ENCODE assay signal across 31 mouse cellular contexts in genomic region chr9:113763123-113763522, GRCm38 (mm10).
"Had no signal": no experiment of that assay in that cellular context is flagged by ENCODE, and none has a peak within 500 bp of the region (broad histone marks: within the 10 kb centered on the region; RNA-seq: fewer than 3 reads in every experiment).

No protein-coding gene starts in this region.

- H3K36me3 ChIP-seq: midbrain, embryonic 15.5 days had no signal

- H3K9ac ChIP-seq: limb, embryonic 12.5 days; limb, embryonic 13.5 days; limb, embryonic 15.5 days; liver, embryonic 12.5 days; liver, embryonic 13.5 days; liver, embryonic 14.5 days; liver, embryonic 15.5 days; liver, postnatal 0 days; lung, embryonic 14.5 days; lung, embryonic 15.5 days; midbrain, embryonic 12.5 days; midbrain, embryonic 13.5 days; midbrain, embryonic 15.5 days had no signal

- H3K4me1 ChIP-seq: limb, embryonic 10.5 days; limb, embryonic 12.5 days; limb, embryonic 13.5 days; limb, embryonic 15.5 days; lung, embryonic 15.5 days; midbrain, embryonic 10.5 days; midbrain, embryonic 12.5 days; midbrain, embryonic 13.5 days; midbrain, embryonic 15.5 days had no signal

- H3K4me2 ChIP-seq: limb, embryonic 12.5 days; limb, embryonic 13.5 days; limb, embryonic 15.5 days; liver, embryonic 11.5 days; liver, embryonic 12.5 days; liver, embryonic 13.5 days; liver, embryonic 15.5 days; lung, embryonic 14.5 days; lung, embryonic 15.5 days; midbrain, embryonic 11.5 days; midbrain, embryonic 12.5 days; midbrain, embryonic 13.5 days; midbrain, embryonic 15.5 days had no signal

- H3K4me3 ChIP-seq: left cerebral cortex, adult 2 months; limb, embryonic 10.5 days; limb, embryonic 12.5 days; limb, embryonic 13.5 days; limb, embryonic 15.5 days; liver, embryonic 12.5 days; liver, embryonic 13.5 days; liver, embryonic 15.5 days; lung, embryonic 15.5 days; midbrain, embryonic 10.5 days; midbrain, embryonic 12.5 days; midbrain, embryonic 13.5 days; midbrain, embryonic 15.5 days; myocyte had no signal

- DNase-seq: left cerebral cortex, postnatal 4 days; liver, embryonic 13.5 days; liver, postnatal 0 days; lung, adult 18-20 months; lung, adult 2 months; lung, embryonic 14.5 days; lung, postnatal 10 days; lung, postnatal 14 days; lung, postnatal 36 days; lung, postnatal 4 days; midbrain, embryonic 14.5 days had no signal

- H3K27ac ChIP-seq: left cerebral cortex, adult 2 months; limb, embryonic 10.5 days; limb, embryonic 12.5 days; limb, embryonic 13.5 days; limb, embryonic 15.5 days; liver, embryonic 12.5 days; liver, embryonic 13.5 days; liver, embryonic 14.5 days; liver, embryonic 15.5 days; lung, embryonic 15.5 days; macrophage; midbrain, embryonic 10.5 days; midbrain, embryonic 12.5 days; midbrain, embryonic 13.5 days; midbrain, embryonic 15.5 days had no signal

- H3K9me3 ChIP-seq: limb, embryonic 10.5 days; limb, embryonic 15.5 days; lung, embryonic 15.5 days; midbrain, embryonic 12.5 days; midbrain, embryonic 15.5 days had no signal

- ATAC-seq: liver, embryonic 12.5 days; liver, postnatal 0 days; lung, postnatal 0 days; midbrain, embryonic 13.5 days; midbrain, embryonic 15.5 days; midbrain, embryonic 16.5 days had no signal

- H3K27me3 ChIP-seq: limb, embryonic 12.5 days; limb, embryonic 13.5 days; limb, embryonic 15.5 days; liver, embryonic 12.5 days; liver, embryonic 13.5 days; liver, embryonic 15.5 days; lung, embryonic 15.5 days; megakaryocyte, embryonic 14.5 days; midbrain, embryonic 12.5 days; midbrain, embryonic 13.5 days; midbrain, embryonic 15.5 days had no signal
